Mouse (Mus musculus) neural tube, embryonic 15.5 days (tissue): Measurements from ENCODE around the gene Syn3. TPM values are rescaled to one million over a fixed set of nuclear protein-coding genes. Genes with fewer than 3 reads are reported as not detected.

ENCODE experiments used
- ATAC-seq: fragments of 200-750 bp; cut with Nextera tagmentation; 2 replicates; pipeline ENCODE4 v1.8.0; 2017; ENCODE audit warnings: mild to moderate bottlenecking, moderate TSS enrichment, moderate library complexity; ENCODE audit not compliant: low FRiP score
- H3K27ac ChIP-seq: fragments of 300-500 bp; sonication (generic); replicated peaks from 2 replicates; pipeline ENCODE4 v1.5.1; 2015; ENCODE audit warnings: mild to moderate bottlenecking, inconsistent platforms
- H3K27me3 ChIP-seq: fragments of 300-500 bp; sonication (generic); replicated peaks from 2 replicates; pipeline ENCODE4 v1.6.1; 2015; ENCODE audit warnings: inconsistent platforms
- H3K36me3 ChIP-seq: fragments of 300-500 bp; sonication (generic); 2 replicates; pipeline ENCODE4 v1.6.1; 2015; ENCODE audit warnings: inconsistent platforms
- H3K4me1 ChIP-seq: fragments of 300-500 bp; sonication (generic); 2 replicates; pipeline ENCODE4 v1.6.1; 2015; ENCODE audit warnings: inconsistent platforms
- H3K4me2 ChIP-seq: fragments of 300-500 bp; sonication (generic); 2 replicates; pipeline ENCODE4 v1.6.1; 2015; ENCODE audit warnings: inconsistent platforms, mild to moderate bottlenecking, moderate library complexity
- H3K4me3 ChIP-seq: fragments of 300-500 bp; sonication (generic); replicated peaks from 2 replicates; pipeline ENCODE4 v1.5.1; 2015; ENCODE audit warnings: mild to moderate bottlenecking, inconsistent platforms
- H3K9ac ChIP-seq: fragments of 300-500 bp; sonication (generic); replicated peaks from 2 replicates; pipeline ENCODE4 v1.6.1; 2015; ENCODE audit warnings: mild to moderate bottlenecking, inconsistent platforms
- H3K9me3 ChIP-seq: fragments of 300-500 bp; sonication (generic); replicated peaks from 2 replicates; pipeline ENCODE4 v1.6.1; 2016; ENCODE audit warnings: inconsistent platforms
- WGBS: fragments of 180-500 bp; shearing (Covaris S2); methylation state at CpG from one replicate; pipeline ENCODE4 v1.1.7; 2015; ENCODE audit warnings: mixed read lengths; 5-methylcytosine and 5-hydroxymethylcytosine counted together
- polyA plus RNA-seq: library from polyadenylated mRNA; unstranded; fragments of >200 nt; fragmentation: Nextera tagmentation; extraction: Ambion mirVana; gene quantifications from 2 replicates; pipeline ENCODE4 v1.2.1, GENCODE M21; 2015

Syn3 gene
- polyA plus RNA-seq, 1 experiment from 2014 or later: 29.0 TPM

- Histone ChIP-seq H3K27ac (no peak overlapping the region), H3K36me3 (no peaks in the 10 kb centered on the region), H3K4me3 (no peak overlapping the region), H3K27me3 (no peaks in the 10 kb centered on the region), H3K4me2 (no peak overlapping the region), H3K4me1 (peaks cover 17% of the 10 kb centered on the region), H3K9ac (no peak overlapping the region), H3K9me3 (no peaks in the 10 kb centered on the region)
- 12% methylated on average over 3 of the region's 3 CpGs for WGBS
- ATAC-seq: no peak
These were observed 179.2 kb downstream of the Syn3 start for GRCm38 (mm10) chr10:86319526-86319925.

GRCm38 (mm10) chr10:86318552-86319140 is 180.1 kb downstream of the Syn3 start:
- no peaks in the 10 kb centered on the region for H3K9me3 ChIP-seq
- no peak overlapping the region for H3K4me2 ChIP-seq
- H3K4me3 ChIP-seq: no peak overlapping the region
- H3K9ac ChIP-seq: no peak overlapping the region
- H3K36me3 ChIP-seq: no peaks in the 10 kb centered on the region
- no peak for ATAC-seq
- no peak overlapping the region for H3K27ac ChIP-seq
- H3K4me1 ChIP-seq: peaks cover 17% of the 10 kb centered on the region
- WGBS: 63% methylated on average over 5 of the region's 5 CpGs
- H3K27me3 ChIP-seq: no peaks in the 10 kb centered on the region

- H3K36me3 ChIP-seq: no peaks in the 10 kb centered on the region
- WGBS: 41% methylated on average over 7 of the region's 7 CpGs
- peaks cover 17% of the 10 kb centered on the region for H3K4me1 ChIP-seq
- H3K27ac ChIP-seq: no peak overlapping the region
- no peak for ATAC-seq
- no peak overlapping the region for H3K4me3 ChIP-seq
- no peak overlapping the region for H3K4me2 ChIP-seq
- H3K27me3 ChIP-seq: no peaks in the 10 kb centered on the region
- H3K9ac ChIP-seq: no peak overlapping the region
- no peaks in the 10 kb centered on the region for H3K9me3 ChIP-seq
These were observed 181.1 kb downstream of the Syn3 start for GRCm38 (mm10) chr10:86317633-86318032.

GRCm38 (mm10) chr10:86315513-86315912 is 183.2 kb downstream of the Syn3 start:
- Histone ChIP-seq H3K9me3 (no peaks in the 10 kb centered on the region), H3K4me1 (peaks cover 15% of the 10 kb centered on the region), H3K4me2 (no peak overlapping the region), H3K27me3 (no peaks in the 10 kb centered on the region), H3K9ac (no peak overlapping the region), H3K4me3 (no peak overlapping the region), H3K36me3 (no peaks in the 10 kb centered on the region), H3K27ac (no peak overlapping the region)
- 57% methylated on average over 3 of the region's 3 CpGs for WGBS
- no peak for ATAC-seq

- Histone ChIP-seq H3K27me3 (no peaks in the 10 kb centered on the region), H3K4me2 (no peak overlapping the region), H3K4me3 (no peak overlapping the region), H3K9me3 (no peaks in the 10 kb centered on the region), H3K4me1 (peaks cover 10% of the 10 kb centered on the region), H3K27ac (no peak overlapping the region), H3K9ac (no peak overlapping the region), H3K36me3 (no peaks in the 10 kb centered on the region)
- 75% methylated on average over 1 of the region's 1 CpGs for WGBS
- no peak for ATAC-seq
These were observed 185.2 kb downstream of the Syn3 start for GRCm38 (mm10) chr10:86313448-86313847.

- H3K27me3 ChIP-seq: no peaks in the 10 kb centered on the region
- no peak overlapping the region for H3K4me2 ChIP-seq
- H3K9ac ChIP-seq: no peak overlapping the region
- H3K4me1 ChIP-seq: peaks cover 7% of the 10 kb centered on the region
- 93% methylated on average over 3 of the region's 3 CpGs for WGBS
- ATAC-seq: no peak
- H3K36me3 ChIP-seq: no peaks in the 10 kb centered on the region
- H3K4me3 ChIP-seq: no peak overlapping the region
- no peaks in the 10 kb centered on the region for H3K9me3 ChIP-seq
- H3K27ac ChIP-seq: no peak overlapping the region
These were observed 185.7 kb downstream of the Syn3 start for GRCm38 (mm10) chr10:86312976-86313375.

GRCm38 (mm10) chr10:86310527-86310926 is 188.2 kb downstream of the Syn3 start:
- no peak for ATAC-seq
- Histone ChIP-seq H3K4me2 (no peak overlapping the region), H3K27me3 (no peaks in the 10 kb centered on the region), H3K36me3 (no peaks in the 10 kb centered on the region), H3K4me1 (peaks cover 1% of the 10 kb centered on the region; the same call in 1 of the 2 replicates), H3K4me3 (no peak overlapping the region), H3K9me3 (no peaks in the 10 kb centered on the region), H3K9ac (no peak overlapping the region), H3K27ac (no peak overlapping the region)
- WGBS: 42% methylated on average over 6 of the region's 6 CpGs

GRCm38 (mm10) chr10:86307235-86307634 is 191.5 kb downstream of the Syn3 start:
- peaks cover under 1% of the 10 kb centered on the region for H3K27me3 ChIP-seq
- no peak overlapping the region for H3K4me3 ChIP-seq
- no peak overlapping the region for H3K9ac ChIP-seq
- H3K4me1 ChIP-seq: peaks cover 20% of the 10 kb centered on the region
- H3K36me3 ChIP-seq: no peaks in the 10 kb centered on the region
- WGBS: 85% methylated on average over 4 of the region's 4 CpGs
- no peak overlapping the region for H3K4me2 ChIP-seq
- no peak for ATAC-seq
- no peak overlapping the region for H3K27ac ChIP-seq
- H3K9me3 ChIP-seq: no peaks in the 10 kb centered on the region

GRCm38 (mm10) chr10:86304583-86304982 is 194.1 kb downstream of the Syn3 start:
- WGBS: 10% methylated on average over 2 of the region's 2 CpGs
- H3K4me2 ChIP-seq: peak overlapping the region; percentile 96
- H3K9ac ChIP-seq: no peak overlapping the region

GRCm38 (mm10) chr10:86303495-86303876 is 195.2 kb downstream of the Syn3 start:
- peaks cover 40% of the 10 kb centered on the region for H3K4me1 ChIP-seq
- peak overlapping the region; percentile 96 for H3K4me2 ChIP-seq
- 70% methylated on average over 2 of the region's 2 CpGs for WGBS
- no peak for ATAC-seq
- H3K4me3 ChIP-seq: no peak overlapping the region; the same call in 1 of the 2 replicates
- no peaks in the 10 kb centered on the region for H3K36me3 ChIP-seq
- no peaks in the 10 kb centered on the region for H3K9me3 ChIP-seq
- H3K27me3 ChIP-seq: peaks cover 7% of the 10 kb centered on the region
- no peak overlapping the region for H3K27ac ChIP-seq
- H3K9ac ChIP-seq: peak overlapping the region; percentile 32

More at GRCm38 (mm10) chr10:86304583-86304982, 194.1 kb downstream of the Syn3 start:
- H3K27ac ChIP-seq: no peak overlapping the region
- no peaks in the 10 kb centered on the region for H3K36me3 ChIP-seq
- ATAC-seq: no peak
- peaks cover 7% of the 10 kb centered on the region for H3K27me3 ChIP-seq
- no peak overlapping the region for H3K4me3 ChIP-seq
- H3K4me1 ChIP-seq: peaks cover 40% of the 10 kb centered on the region
- H3K9me3 ChIP-seq: no peaks in the 10 kb centered on the region

GRCm38 (mm10) chr10:86302761-86303494 is 195.8 kb downstream of the Syn3 start:
- Histone ChIP-seq H3K27me3 (peaks cover 7% of the 10 kb centered on the region), H3K27ac (peak overlapping the region; percentile 51), H3K4me2 (peak overlapping the region; percentile 96), H3K9me3 (no peaks in the 10 kb centered on the region), H3K4me1 (peaks cover 40% of the 10 kb centered on the region), H3K36me3 (no peaks in the 10 kb centered on the region), H3K4me3 (peak overlapping the region; percentile 51), H3K9ac (peak overlapping the region; percentile 32)
- peak; percentile 25; the same call in 1 of the 2 replicates for ATAC-seq
- 13% methylated on average over 8 of the region's 8 CpGs for whole genome bisulfite sequencing

GRCm38 (mm10) chr10:86302318-86302648 is 196.4 kb downstream of the Syn3 start:
- 59% methylated on average over 4 of the region's 4 CpGs for WGBS
- no peaks in the 10 kb centered on the region for H3K36me3 ChIP-seq
- peak overlapping the region; percentile 57 for H3K9ac ChIP-seq
- no peak for ATAC-seq
- H3K4me1 ChIP-seq: peaks cover 40% of the 10 kb centered on the region
- H3K27me3 ChIP-seq: peaks cover 7% of the 10 kb centered on the region
- H3K9me3 ChIP-seq: no peaks in the 10 kb centered on the region
- peak overlapping the region; percentile 49; the same call in 1 of the 2 replicates for H3K27ac ChIP-seq
- peak overlapping the region; percentile 51 for H3K4me3 ChIP-seq
- H3K4me2 ChIP-seq: peak overlapping the region; percentile 96
